Mouse (Mus musculus): ENCODE measurements around the gene Tlnrd1.

Tlnrd1 gene

DNA sequence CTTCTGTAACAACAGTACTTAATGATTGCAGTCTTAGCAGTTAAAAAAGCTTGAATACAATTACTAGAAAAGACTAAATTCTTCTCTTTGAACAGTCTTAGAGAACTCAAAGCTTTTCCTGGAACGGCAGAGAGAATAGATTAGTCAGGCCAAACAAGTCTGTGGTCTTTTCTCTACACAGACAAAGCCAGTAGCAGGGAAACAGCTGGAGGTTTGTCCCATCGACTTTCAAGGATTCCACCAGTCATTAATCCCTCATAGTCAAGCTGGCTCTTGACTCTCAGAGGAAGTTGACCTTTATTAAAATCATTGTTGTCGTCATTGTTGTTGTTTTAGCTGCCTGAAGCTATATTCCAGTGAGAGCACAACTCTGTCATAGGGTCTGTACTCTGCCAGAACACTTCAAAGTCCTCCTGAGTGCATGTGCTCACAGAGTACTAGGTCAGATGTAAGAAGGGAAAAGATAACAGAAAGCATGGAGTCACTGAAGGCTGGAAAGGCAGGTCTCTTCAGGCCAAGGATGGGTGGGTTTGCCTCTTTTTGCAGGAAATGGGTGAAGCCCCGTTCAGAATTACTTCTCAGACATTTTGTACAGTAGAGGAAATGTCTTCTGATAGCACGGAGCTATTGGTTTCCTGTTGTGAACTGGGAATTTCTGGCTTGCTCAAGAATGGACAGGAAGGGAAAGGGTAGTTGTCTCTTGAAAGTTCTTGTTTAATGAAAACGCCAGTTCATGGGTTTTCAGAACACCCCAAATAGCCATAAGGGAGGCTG is 41.4 kb downstream of the Tlnrd1 start:
- DNase-seq: no peak

DNA sequence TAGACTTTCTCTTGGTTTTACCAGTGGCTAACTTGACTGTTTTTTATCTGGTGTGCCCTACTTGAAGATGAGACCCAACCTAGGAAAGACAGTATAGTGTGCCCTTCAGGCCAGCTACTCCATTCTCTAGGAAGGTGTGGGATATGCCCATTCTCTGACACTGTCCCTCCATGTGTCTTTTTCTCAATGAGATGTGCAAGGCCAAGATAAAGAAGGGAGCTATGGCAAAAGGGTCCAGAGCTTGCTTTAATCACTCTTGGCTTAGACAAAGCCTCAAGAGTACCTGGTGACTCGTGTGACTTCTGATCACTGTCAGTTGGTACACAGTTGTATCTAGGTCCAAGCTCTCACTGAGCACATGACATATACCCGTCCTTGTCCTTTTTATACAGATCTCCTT is 44.0 kb downstream of the Tlnrd1 start:
- no peak for DNase-seq

DNA sequence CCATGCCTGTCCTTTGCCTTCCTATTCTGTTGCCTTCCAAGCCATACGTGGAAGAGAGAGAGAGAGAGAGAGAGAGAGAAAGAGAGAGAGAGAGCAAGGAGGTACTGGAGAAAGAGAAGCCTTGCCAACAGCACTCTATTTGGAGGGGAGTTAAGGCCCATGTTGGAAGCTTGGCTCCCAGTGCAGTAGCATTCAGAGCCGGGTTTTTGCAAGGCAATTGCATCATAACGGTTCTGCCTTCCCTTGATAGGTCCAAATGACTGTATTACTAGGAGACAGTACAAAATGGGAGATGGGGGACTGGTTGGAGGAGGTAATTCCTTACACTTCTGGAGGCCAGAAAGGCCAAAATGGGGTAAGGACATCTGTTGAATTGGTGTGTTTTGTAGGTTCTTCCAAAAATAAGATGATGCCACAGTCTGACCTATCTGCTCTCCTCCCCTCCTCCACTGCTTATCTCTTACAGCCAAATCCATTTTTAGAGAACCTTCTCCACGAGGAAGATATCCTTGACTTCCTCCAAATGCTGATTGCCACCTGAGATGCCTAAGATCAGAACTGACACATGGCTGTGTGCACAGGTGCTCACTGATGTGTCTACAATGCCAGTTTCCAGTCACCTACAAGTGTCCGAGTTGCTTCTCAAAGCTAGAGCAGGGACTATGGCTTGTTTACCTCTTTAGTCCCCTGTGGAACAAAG is 45.4 kb downstream of the Tlnrd1 start:
- DNase-seq: no peak

All from lung, postnatal 36 days (tissue).